Mouse (Mus musculus) kidney, embryonic 15.5 days (tissue): Measurements from ENCODE around the gene Gm21885. TPM values are rescaled to one million over a fixed set of nuclear protein-coding genes. Genes with fewer than 3 reads are reported as not detected.
"Not testable (repeated sequence)": the region's sequence is repeated elsewhere in the genome, so short reads cannot be mapped to it uniquely, and the experiment has no call there.

Experiments
- ATAC-seq: fragments of 200-750 bp; cut with Nextera tagmentation; replicated peaks from 2 replicates; pipeline ENCODE4 v1.8.0; 2017; ENCODE audit warnings: moderate TSS enrichment; ENCODE audit not compliant: low FRiP score
- H3K27ac ChIP-seq: fragments of 300-500 bp; sonication (generic); 2 replicates; pipeline ENCODE4 v1.5.1; 2015; ENCODE audit warnings: mild to moderate bottlenecking, inconsistent platforms
- H3K27me3 ChIP-seq: fragments of 300-500 bp; sonication (generic); 2 replicates; pipeline ENCODE4 v1.6.1; 2015; ENCODE audit warnings: inconsistent platforms
- H3K36me3 ChIP-seq: fragments of 300-500 bp; sonication (generic); 2 replicates; pipeline ENCODE4 v1.6.1; 2015; ENCODE audit warnings: inconsistent platforms
- H3K4me1 ChIP-seq: fragments of 300-500 bp; sonication (generic); 2 replicates; pipeline ENCODE4 v1.6.1; 2015; ENCODE audit warnings: inconsistent platforms
- H3K4me2 ChIP-seq: fragments of 300-500 bp; sonication (generic); 2 replicates; pipeline ENCODE4 v1.6.1; 2015; ENCODE audit warnings: moderate library complexity, mild to moderate bottlenecking, inconsistent platforms
- H3K4me3 ChIP-seq: fragments of 300-500 bp; sonication (generic); replicated peaks from 2 replicates; pipeline ENCODE4 v1.5.1; 2015; ENCODE audit warnings: mild to moderate bottlenecking, inconsistent platforms
- H3K9ac ChIP-seq: fragments of 300-500 bp; sonication (generic); 2 replicates; pipeline ENCODE4 v1.6.1; 2015; ENCODE audit warnings: mild to moderate bottlenecking, inconsistent platforms
- H3K9me3 ChIP-seq: fragments of 300-500 bp; sonication (generic); replicated peaks from 2 replicates; pipeline ENCODE4 v1.6.1; 2016; ENCODE audit warnings: inconsistent platforms
- WGBS: fragments of 180-500 bp; shearing (Covaris S2); methylation state at CpG from one replicate; pipeline ENCODE4 v1.1.7; 2015; ENCODE audit warnings: mixed read lengths; 5-methylcytosine and 5-hydroxymethylcytosine counted together
- polyA plus RNA-seq: library from polyadenylated mRNA; unstranded; fragments of >200 nt; fragmentation: Nextera tagmentation; extraction: Ambion mirVana; gene quantifications from 2 replicates; pipeline ENCODE4 v1.2.1, GENCODE M21; 2015

Gm21885 gene
- polyA plus RNA-seq, 1 experiment from 2014 or later = not detected

DNA sequence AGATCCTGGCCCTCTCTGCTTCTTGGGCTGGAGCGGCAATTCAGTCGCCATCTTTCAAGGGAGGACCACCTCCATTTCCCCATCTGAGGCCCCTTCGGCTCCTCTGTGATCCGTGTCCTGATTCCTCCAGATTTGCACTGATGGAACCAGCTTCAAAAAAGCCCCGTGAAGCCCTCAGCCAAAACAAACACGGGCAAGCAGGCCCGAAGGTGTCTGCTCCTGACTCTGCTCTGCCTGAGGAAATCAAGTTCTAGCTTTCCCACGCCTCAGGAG, 34.9 kb upstream of the Gm21885 start:
- Histone ChIP-seq H3K4me1 (peaks cover 47% of the 10 kb centered on the region), H3K27ac (peak overlapping the region; percentile 62), H3K4me2 (no peak overlapping the region), H3K9me3 (no peaks in the 10 kb centered on the region), H3K27me3 (peaks cover 5% of the 10 kb centered on the region), H3K36me3 (no peaks in the 10 kb centered on the region), H3K4me3 (no peak overlapping the region), H3K9ac (0 out of 2 replicates have a peak overlapping the region, but pooled peaks have one; percentile 10)
- 30% methylated on average over 8 of the region's 8 CpGs for WGBS
- ATAC-seq = no peak

GRCm38 (mm10) chr11:94253156-94253555, 28.5 kb upstream of the Gm21885 start:
- Histone ChIP-seq H3K4me1 (peaks cover 8% of the 10 kb centered on the region), H3K9ac (no peak overlapping the region), H3K9me3 (no peaks in the 10 kb centered on the region), H3K4me3 (no peak overlapping the region), H3K27me3 (no peaks in the 10 kb centered on the region; the same call in 1 of the 2 replicates), H3K36me3 (no peaks in the 10 kb centered on the region), H3K27ac (no peak overlapping the region), H3K4me2 (no peak overlapping the region)
- WGBS = 64% methylated on average over 9 of the region's 9 CpGs
- ATAC-seq = no peak

DNA sequence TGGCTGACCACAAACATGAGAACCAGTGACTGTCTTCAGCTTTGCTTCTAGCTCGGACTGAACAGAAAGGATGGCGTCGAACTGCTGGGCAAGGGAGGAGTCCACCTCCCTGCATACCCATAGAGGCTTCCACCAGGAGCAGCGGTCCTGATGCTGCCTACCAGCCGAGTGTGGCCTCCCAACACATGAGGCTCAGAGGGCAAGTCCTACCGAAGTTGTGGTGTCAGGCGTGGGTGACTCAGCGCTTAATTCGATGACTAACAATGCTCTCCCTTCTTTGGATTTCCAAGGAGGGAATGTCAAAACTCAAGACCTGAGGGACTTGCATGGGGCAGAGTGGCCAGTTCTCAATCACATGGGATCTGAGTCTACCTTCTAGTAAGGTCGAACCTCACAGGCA, 28.0 kb upstream of the Gm21885 start:
- H3K27ac ChIP-seq = no peak overlapping the region
- H3K4me2 ChIP-seq = no peak overlapping the region
- no peaks in the 10 kb centered on the region for H3K9me3 ChIP-seq
- no peaks in the 10 kb centered on the region for H3K36me3 ChIP-seq
- ATAC-seq = no peak
- H3K27me3 ChIP-seq = no peaks in the 10 kb centered on the region; the same call in 1 of the 2 replicates
- H3K9ac ChIP-seq = no peak overlapping the region
- no peak overlapping the region for H3K4me3 ChIP-seq
- H3K4me1 ChIP-seq = peaks cover 12% of the 10 kb centered on the region
- 81% methylated on average over 10 of the region's 10 CpGs for WGBS

- no peak overlapping the region for H3K4me2 ChIP-seq
- WGBS = 76% methylated on average over 5 of the region's 5 CpGs
- H3K27me3 ChIP-seq = no peaks in the 10 kb centered on the region; the same call in 1 of the 2 replicates
- H3K9me3 ChIP-seq = no peaks in the 10 kb centered on the region
- H3K36me3 ChIP-seq = no peaks in the 10 kb centered on the region
- ATAC-seq = no peak
- H3K27ac ChIP-seq = no peak overlapping the region
- peaks cover 12% of the 10 kb centered on the region for H3K4me1 ChIP-seq
- no peak overlapping the region for H3K9ac ChIP-seq
- H3K4me3 ChIP-seq = no peak overlapping the region
Measured at GRCm38 (mm10) chr11:94255733-94256132, 25.9 kb upstream of the Gm21885 start.

DNA sequence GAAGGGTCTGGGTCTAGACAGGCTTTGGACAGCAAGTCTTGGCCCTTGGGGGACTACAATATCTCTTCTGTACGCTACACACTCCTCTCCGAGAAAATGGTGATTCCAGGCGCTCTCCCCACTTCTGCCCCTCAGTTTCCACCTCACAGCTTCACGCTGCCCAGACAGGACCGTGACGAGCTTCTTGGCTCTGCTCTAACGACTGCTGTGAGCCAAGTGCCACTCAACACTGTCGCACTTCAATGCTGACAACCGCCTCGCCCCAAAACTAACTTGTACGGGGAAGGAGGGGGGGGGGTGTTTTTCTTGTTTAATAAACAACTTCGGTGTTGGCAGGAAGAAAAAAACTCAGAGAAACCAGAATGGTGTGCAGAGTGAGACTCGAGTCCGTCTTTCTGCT, 23.7 kb upstream of the Gm21885 start:
- Histone ChIP-seq H3K9me3 (no peaks in the 10 kb centered on the region), H3K4me1 (peaks cover 12% of the 10 kb centered on the region), H3K4me3 (no peak overlapping the region), H3K27ac (no peak overlapping the region), H3K9ac (no peak overlapping the region), H3K4me2 (0 out of 2 replicates have a peak overlapping the region, but pooled peaks have one; percentile 9), H3K36me3 (no peaks in the 10 kb centered on the region), H3K27me3 (no peaks in the 10 kb centered on the region; the same call in 1 of the 2 replicates)
- WGBS = 53% methylated on average over 14 of the region's 14 CpGs
- ATAC-seq = no peak

DNA sequence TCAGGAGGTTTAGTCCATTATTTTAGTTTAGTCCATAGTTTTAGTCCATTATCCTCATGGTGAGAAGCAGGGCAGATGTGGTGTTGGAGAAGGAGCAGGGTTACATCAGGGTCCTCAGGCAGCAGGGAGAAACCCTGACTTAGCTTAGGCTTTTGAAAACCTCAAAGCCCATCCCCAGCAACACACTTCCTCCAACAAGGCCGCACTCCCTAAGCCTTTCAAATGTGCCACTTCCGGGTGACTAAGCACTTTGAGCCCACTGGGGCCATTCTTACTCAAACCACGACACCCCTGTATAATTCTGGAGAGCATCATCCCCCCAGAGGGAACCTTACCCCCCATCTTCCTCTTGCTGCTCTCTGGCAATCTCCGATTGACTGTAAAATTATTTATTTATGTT, 21.9 kb upstream of the Gm21885 start:
- Histone ChIP-seq H3K27ac (no peak overlapping the region), H3K9ac (no peak overlapping the region), H3K4me2 (no peak overlapping the region), H3K4me1 (peaks cover 14% of the 10 kb centered on the region), H3K27me3 (no peaks in the 10 kb centered on the region), H3K4me3 (no peak overlapping the region), H3K9me3 (no peaks in the 10 kb centered on the region), H3K36me3 (no peaks in the 10 kb centered on the region)
- WGBS = 76% methylated on average over 4 of the region's 4 CpGs
- ATAC-seq = no peak

- no peaks in the 10 kb centered on the region for H3K27me3 ChIP-seq
- no peak overlapping the region for H3K9ac ChIP-seq
- H3K4me3 ChIP-seq = no peak overlapping the region
- no peaks in the 10 kb centered on the region for H3K9me3 ChIP-seq
- 68% methylated on average over 6 of the region's 6 CpGs for WGBS
- no peak overlapping the region for H3K4me2 ChIP-seq
- no peaks in the 10 kb centered on the region for H3K36me3 ChIP-seq
- ATAC-seq = peak; percentile 43; the same call in 1 of the 2 replicates
- no peak overlapping the region for H3K27ac ChIP-seq
- peaks cover 16% of the 10 kb centered on the region for H3K4me1 ChIP-seq
Measured at GRCm38 (mm10) chr11:94261585-94262370, 19.9 kb upstream of the Gm21885 start.

DNA sequence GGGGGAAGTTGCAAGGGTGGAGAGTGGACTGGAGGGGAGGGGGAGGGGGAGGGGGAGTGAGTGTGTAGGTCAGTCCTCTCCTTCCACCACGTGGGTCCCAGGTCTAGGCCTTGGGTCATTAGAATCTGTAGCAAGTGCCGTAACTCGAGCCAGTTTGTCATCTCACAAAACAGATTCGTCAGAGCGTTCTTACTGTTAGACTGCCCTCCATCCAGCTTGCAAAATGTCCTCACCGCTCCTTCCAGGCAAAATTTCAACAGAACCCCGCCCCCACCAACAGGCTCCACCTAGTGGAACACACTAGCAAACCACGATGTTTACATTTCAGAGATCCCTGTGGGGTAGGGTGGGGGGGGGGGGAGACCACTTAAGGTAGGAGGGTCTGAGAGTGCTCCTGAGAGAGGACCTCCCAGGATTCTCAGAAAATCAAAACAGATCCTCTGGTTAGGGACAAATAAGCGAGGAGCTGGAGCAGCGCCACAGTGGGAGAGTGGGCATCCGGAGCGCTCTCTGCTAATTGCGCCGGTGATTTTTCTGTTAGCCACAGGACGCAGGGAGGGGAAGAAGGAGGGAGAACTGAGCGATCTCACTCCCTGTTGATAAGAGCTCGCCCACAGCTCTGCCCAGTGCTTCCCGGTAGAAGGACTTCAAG, 16.4 kb upstream of the Gm21885 start:
- no peaks in the 10 kb centered on the region for H3K9me3 ChIP-seq
- peaks cover 11% of the 10 kb centered on the region for H3K4me1 ChIP-seq
- under 1% methylated on average over 18 of the region's 18 CpGs for WGBS
- H3K36me3 ChIP-seq = no peaks in the 10 kb centered on the region
- peak; percentile 62; the same call in 1 of the 2 replicates for ATAC-seq
- H3K27me3 ChIP-seq = no peaks in the 10 kb centered on the region
- H3K4me3 ChIP-seq = peak overlapping the region; percentile 43
- H3K9ac ChIP-seq = peak overlapping the region; percentile 38
- peak overlapping the region; percentile 63; the same call in 1 of the 2 replicates for H3K27ac ChIP-seq
- H3K4me2 ChIP-seq = peak overlapping the region; percentile 70

DNA sequence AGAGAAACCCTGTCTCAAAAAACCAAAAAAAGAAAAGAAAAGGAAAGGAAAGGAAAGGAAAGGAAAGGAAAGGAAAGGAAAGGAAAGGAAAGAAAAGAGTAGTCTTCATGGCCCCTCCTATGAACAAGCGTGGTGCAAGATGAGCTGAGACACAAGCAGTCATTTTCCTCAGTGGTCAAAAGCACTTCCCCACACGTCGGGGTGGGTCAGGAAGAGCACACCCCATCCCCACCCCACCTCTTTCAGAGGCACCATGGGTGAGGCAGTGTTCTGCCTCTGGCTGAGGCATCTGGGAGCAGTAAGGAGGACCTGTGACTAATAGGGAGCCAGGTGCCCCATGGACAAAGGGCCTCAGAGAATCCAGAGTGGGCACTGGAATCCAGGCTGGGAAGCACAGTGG, 15.5 kb upstream of the Gm21885 start:
- not testable (repeated sequence) for H3K4me2 ChIP-seq, H3K4me3 ChIP-seq, H3K9me3 ChIP-seq, ATAC-seq, H3K27ac ChIP-seq, H3K27me3 ChIP-seq, H3K9ac ChIP-seq, H3K36me3 ChIP-seq
- peaks cover 11% of the 10 kb centered on the region for H3K4me1 ChIP-seq
- 81% methylated on average over 3 of the region's 3 CpGs for WGBS

- H3K9me3 ChIP-seq = no peaks in the 10 kb centered on the region
- no peak overlapping the region for H3K27ac ChIP-seq
- H3K4me3 ChIP-seq = no peak overlapping the region
- no peaks in the 10 kb centered on the region for H3K27me3 ChIP-seq
- no peak for ATAC-seq
- peaks cover 11% of the 10 kb centered on the region for H3K4me1 ChIP-seq
- no peak overlapping the region for H3K4me2 ChIP-seq
- H3K9ac ChIP-seq = no peak overlapping the region
- no peaks in the 10 kb centered on the region for H3K36me3 ChIP-seq
Measured at GRCm38 (mm10) chr11:94268761-94269160, 12.9 kb upstream of the Gm21885 start.

- H3K9ac ChIP-seq = no peak overlapping the region
- no peaks in the 10 kb centered on the region for H3K9me3 ChIP-seq
- H3K27me3 ChIP-seq = no peaks in the 10 kb centered on the region
- no peak overlapping the region for H3K27ac ChIP-seq
- no peak overlapping the region for H3K4me2 ChIP-seq
- H3K4me1 ChIP-seq = peaks cover 7% of the 10 kb centered on the region
- no peak overlapping the region for H3K4me3 ChIP-seq
- 88% methylated on average over 7 of the region's 7 CpGs for WGBS
- no peak for ATAC-seq
- H3K36me3 ChIP-seq = no peaks in the 10 kb centered on the region
Measured at GRCm38 (mm10) chr11:94269906-94270305, 11.8 kb upstream of the Gm21885 start.

DNA sequence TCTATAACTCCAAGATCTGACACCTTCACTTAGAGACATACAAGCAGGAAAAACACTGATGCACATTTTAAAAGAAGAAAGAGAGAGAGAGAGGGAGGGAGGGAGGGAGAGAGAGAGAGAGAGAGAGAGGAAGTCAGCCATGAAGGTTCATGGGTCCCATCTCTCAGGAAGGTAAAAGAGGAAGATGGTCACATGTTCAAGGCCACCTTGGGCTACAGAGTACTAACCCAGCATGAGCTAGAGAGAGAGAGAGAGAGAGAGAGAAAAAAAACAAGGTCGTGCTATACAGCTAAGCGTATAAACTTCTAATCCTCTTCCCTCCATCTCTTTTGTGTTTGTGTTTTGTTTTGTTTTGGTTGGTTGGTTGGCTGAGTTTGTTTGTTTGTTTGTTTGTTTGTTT, 10.7 kb upstream of the Gm21885 start:
- ATAC-seq = no peak
- 88% methylated on average over 2 of the region's 2 CpGs for whole genome bisulfite sequencing
- H3K27me3 ChIP-seq = no peaks in the 10 kb centered on the region
- no peaks in the 10 kb centered on the region for H3K9me3 ChIP-seq
- no peaks in the 10 kb centered on the region for H3K4me1 ChIP-seq
- no peak overlapping the region for H3K9ac ChIP-seq
- H3K4me3 ChIP-seq = no peak overlapping the region
- H3K27ac ChIP-seq = no peak overlapping the region
- H3K36me3 ChIP-seq = no peaks in the 10 kb centered on the region
- no peak overlapping the region for H3K4me2 ChIP-seq
